Comparison of ENCODE assay signal across 21 mouse cellular contexts in the genomic region with DNA sequence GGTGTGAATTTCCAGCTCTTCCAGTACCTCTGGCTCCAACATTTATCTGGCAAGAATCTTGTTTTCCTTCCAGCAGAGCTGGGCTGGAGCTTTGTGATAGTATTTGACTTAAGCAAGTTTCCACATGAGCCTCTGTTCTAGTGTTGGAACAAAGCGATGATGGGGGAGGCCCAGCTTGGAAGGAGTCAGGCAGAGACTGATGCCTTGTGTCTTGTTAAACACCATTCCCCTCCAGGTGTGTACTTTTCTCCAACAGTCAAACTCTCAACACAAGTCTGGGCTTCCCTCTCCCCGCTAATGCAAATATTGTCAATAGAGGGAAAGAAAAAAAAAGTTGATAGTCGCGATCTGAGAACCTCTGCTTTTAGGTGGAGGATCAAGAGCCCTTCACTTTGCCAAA.
A peak's percentile ranks its signal among the peaks of the same experiment; 100 is the strongest.
DNase-seq lines count a peak whose midpoint lies in the region; ATAC-seq and TF ChIP-seq lines count a peak whose summit lies in the region.
"Had no signal": no experiment of that assay in that cellular context is flagged by ENCODE, and none has a peak within 500 bp of the region (broad histone marks: within the 10 kb centered on the region; RNA-seq: fewer than 3 reads in every experiment).

No protein-coding gene starts in this region.

- H3K4me3 ChIP-seq in lung, adult 2 months (replicated peaks; ENCODE audit: extremely low read depth, low read depth, low read length) = no peak overlapping the region
- H3K4me3 ChIP-seq in stomach, embryonic 16.5 days (replicated peaks; ENCODE audit: low read length) = no peak overlapping the region
- H3K4me3 ChIP-seq in midbrain, postnatal 0 days (ENCODE audit: low read depth, low read length) = no peak overlapping the region
- H3K4me3 ChIP-seq: forebrain, embryonic 10.5 days; heart, embryonic 13.5 days; layer of hippocampus, adult 2 months; liver, embryonic 13.5 days; megakaryocyte, embryonic 14.5 days; midbrain, embryonic 15.5 days had no signal

- no peak for TF ChIP-seq CTCF in lung, adult 2 months (IDR thresholded peaks at IDR 0.05; ENCODE audit: insufficient read depth, low read length)
- no peak for TF ChIP-seq CTCF in midbrain, postnatal 0 days (IDR thresholded peaks at IDR 0.05)

- peak; percentile 82 for DNase-seq in heart, adult 11 months
- no peak for DNase-seq in heart, postnatal 4 days
- DNase-seq in lung, adult 18-20 months = peak; percentile 9 to 41
- DNase-seq in lung, adult 2 months = no peak
- peak; percentile 91 for DNase-seq in gonadal fat pad, adult 2 months (ENCODE audit: low read depth)
- no peak for DNase-seq in midbrain, postnatal 0 days (ENCODE audit: low spot score)
- DNase-seq: adrenal gland, postnatal 10 days; cerebellum, adult 11-12 months; cerebellum, postnatal 36 days; heart, postnatal 36 days; liver, embryonic 13.5 days; spleen, adult 18-20 months; thymus, postnatal 25 days had no signal

- peak; percentile 68; the same call in 1 of the 2 replicates for ATAC-seq in stomach, embryonic 16.5 days (ENCODE audit: insufficient read depth, low FRiP score)
- no peak for ATAC-seq in midbrain, postnatal 0 days (ENCODE audit: low FRiP score)
- ATAC-seq: hindbrain, embryonic 16.5 days; intestine, postnatal 0 days; midbrain, embryonic 15.5 days had no signal

- no peaks in the 10 kb centered on the region; the same call in 1 of the 2 replicates for H3K4me1 ChIP-seq in lung, adult 2 months (ENCODE audit: control insufficient read depth, insufficient read depth, low read length)
- peaks cover 20% of the 10 kb centered on the region for H3K4me1 ChIP-seq in stomach, embryonic 16.5 days (ENCODE audit: control insufficient read depth, insufficient read depth, low read length)
- no peaks in the 10 kb centered on the region for H3K4me1 ChIP-seq in midbrain, postnatal 0 days (ENCODE audit: insufficient read depth, low read length)
- H3K4me1 ChIP-seq: forebrain, embryonic 10.5 days; liver, embryonic 13.5 days; midbrain, embryonic 15.5 days had no signal

- H3K4me2 ChIP-seq in stomach, embryonic 16.5 days (ENCODE audit: low read depth, low read length) = no peak overlapping the region
- H3K4me2 ChIP-seq in midbrain, postnatal 0 days (ENCODE audit: low read depth, low read length, poor library complexity, severe bottlenecking) = no peak overlapping the region
- H3K4me2 ChIP-seq: heart, embryonic 13.5 days; liver, embryonic 13.5 days; midbrain, embryonic 15.5 days had no signal

- TF ChIP-seq POLR2A in lung, adult 2 months (IDR thresholded peaks at IDR 0.05; ENCODE audit: borderline replicate concordance, extremely low read depth, low read depth, low read length) = no peak

- H3K9me3 ChIP-seq in stomach, embryonic 16.5 days (replicated peaks; ENCODE audit: control insufficient read depth, low read length) = no peaks in the 10 kb centered on the region
- H3K9me3 ChIP-seq in midbrain, postnatal 0 days (ENCODE audit: low read length) = no peaks in the 10 kb centered on the region
- H3K9me3 ChIP-seq: forebrain, embryonic 10.5 days; heart, embryonic 13.5 days; liver, embryonic 13.5 days; midbrain, embryonic 15.5 days had no signal

- H3K27ac ChIP-seq in stomach, embryonic 16.5 days (ENCODE audit: low read length) = peak overlapping the region; percentile 60; the same call in 1 of the 2 replicates
- H3K27ac ChIP-seq in midbrain, postnatal 0 days (ENCODE audit: low read depth, low read length) = no peak overlapping the region
- H3K27ac ChIP-seq: forebrain, embryonic 10.5 days; heart, embryonic 13.5 days; layer of hippocampus, adult 2 months; liver, embryonic 13.5 days; midbrain, embryonic 15.5 days had no signal

- H3K36me3 ChIP-seq in stomach, embryonic 16.5 days (ENCODE audit: control insufficient read depth, insufficient read depth, low read length) = no peaks in the 10 kb centered on the region
- H3K36me3 ChIP-seq in midbrain, postnatal 0 days (ENCODE audit: insufficient read depth, low read length) = no peaks in the 10 kb centered on the region
- H3K36me3 ChIP-seq: forebrain, embryonic 10.5 days; heart, embryonic 13.5 days; liver, embryonic 13.5 days; midbrain, embryonic 15.5 days had no signal

- H3K27me3 ChIP-seq in stomach, embryonic 16.5 days (ENCODE audit: control insufficient read depth, insufficient read depth, low read length) = no peaks in the 10 kb centered on the region
- H3K27me3 ChIP-seq in midbrain, postnatal 0 days (ENCODE audit: insufficient read depth, low read length) = no peaks in the 10 kb centered on the region
- H3K27me3 ChIP-seq: heart, embryonic 13.5 days; liver, embryonic 13.5 days; megakaryocyte, embryonic 14.5 days; midbrain, embryonic 15.5 days had no signal

- H3K9ac ChIP-seq in stomach, embryonic 16.5 days (ENCODE audit: low read length) = no peak overlapping the region
- no peak overlapping the region for H3K9ac ChIP-seq in midbrain, postnatal 0 days (replicated peaks; ENCODE audit: low read length, poor library complexity, severe bottlenecking)
- H3K9ac ChIP-seq: heart, embryonic 13.5 days; liver, embryonic 13.5 days; midbrain, embryonic 15.5 days had no signal

- 62% methylated on average over 4 of the region's 4 CpGs for WGBS in lung, adult 2 months
- 45% methylated on average over 4 of the region's 4 CpGs for WGBS in stomach, embryonic 16.5 days
- WGBS in midbrain, postnatal 0 days = 89% methylated on average over 4 of the region's 4 CpGs

Comparison
In these comparisons a context has a peak if more than half of its experiments do, and no peak if none do; other contexts are left out.
1. DNase-seq: peak in heart, adult 11 months (single experiment), lung, adult 18-20 months (2 of 2) and gonadal fat pad, adult 2 months (single experiment); none in heart, postnatal 4 days (single experiment), lung, adult 2 months (single experiment) and midbrain, postnatal 0 days (single experiment).